Mouse (Mus musculus): ENCODE data around the gene Cib3.

Gene Cib3

GRCm38 (mm10) chr8:72210710-72211109, 1.9 kb downstream of the Cib3 start:
- no peak for DNase-seq (ENCODE audit: low read depth)

- DNase-seq (ENCODE audit: low read depth): no peak
These were observed 2.4 kb downstream of the Cib3 start for GRCm38 (mm10) chr8:72210222-72210621.

- peak; percentile 61 for DNase-seq (ENCODE audit: low read depth)
These were observed 4.1 kb downstream of the Cib3 start for GRCm38 (mm10) chr8:72208582-72208981.

GRCm38 (mm10) chr8:72197997-72198396, 14.6 kb downstream of the Cib3 start:
- no peak for DNase-seq (ENCODE audit: low read depth)

DNA sequence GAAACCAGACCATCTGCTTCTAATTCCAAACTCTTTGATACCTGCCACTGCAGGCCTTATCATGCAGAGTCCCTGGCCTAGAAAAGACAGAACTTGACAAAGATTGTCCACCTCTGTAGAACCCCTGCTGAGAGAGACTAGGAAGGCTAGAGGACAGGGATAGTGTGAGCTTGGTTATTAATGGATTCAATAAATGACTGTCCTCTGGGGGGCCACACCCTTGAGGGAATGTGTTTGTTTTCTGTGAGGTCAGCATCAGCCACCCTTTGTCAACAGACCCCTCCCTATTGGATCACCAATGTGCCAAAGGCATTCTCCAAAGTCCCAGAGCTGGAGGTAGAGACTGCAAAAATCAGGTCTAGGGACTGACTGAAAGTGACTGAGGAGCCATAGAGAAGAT, 20.6 kb downstream of the Cib3 start:
- DNase-seq (ENCODE audit: low read depth): no peak

GRCm38 (mm10) chr8:72190215-72190539, 22.5 kb downstream of the Cib3 start:
- no peak for DNase-seq (ENCODE audit: low read depth)

GRCm38 (mm10) chr8:72189417-72190214, 23.0 kb downstream of the Cib3 start, which contains the start of gene Hsh2d:
Gene Hsh2d, plus strand, starts transcription at chr8:72189638.
- DNase-seq (ENCODE audit: low read depth): no peak

DNA sequence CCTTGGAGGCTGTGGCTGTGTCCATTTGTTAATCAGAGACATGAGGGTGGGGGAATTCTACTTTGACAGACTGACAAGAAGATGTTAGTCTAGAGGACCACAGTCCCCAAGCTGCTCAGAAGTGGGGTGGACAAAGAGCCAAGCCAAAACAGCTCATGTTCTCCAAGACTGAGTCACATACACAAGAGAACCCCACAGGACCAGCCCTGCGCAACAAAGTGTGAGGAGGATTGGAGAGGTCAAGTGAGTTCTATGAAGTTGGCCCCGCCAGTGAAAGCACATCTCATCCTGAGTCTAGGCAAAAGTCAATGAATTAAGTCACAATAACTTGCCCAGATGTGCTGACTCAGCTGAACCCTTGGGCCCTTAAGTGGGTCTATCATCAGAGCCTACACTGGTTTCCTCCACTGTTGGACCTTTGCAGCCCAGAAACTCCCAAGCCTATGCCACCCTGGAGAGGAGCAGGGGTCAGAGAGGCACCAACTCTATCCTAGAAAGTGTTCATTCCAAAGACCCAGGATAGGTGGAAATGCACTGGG, 24.8 kb downstream of the Cib3 start:
- DNase-seq (ENCODE audit: low read depth): no peak

- peak; percentile 87 for DNase-seq (ENCODE audit: low read depth)
These were observed 29.0 kb downstream of the Cib3 start for GRCm38 (mm10) chr8:72183554-72184202.

DNA sequence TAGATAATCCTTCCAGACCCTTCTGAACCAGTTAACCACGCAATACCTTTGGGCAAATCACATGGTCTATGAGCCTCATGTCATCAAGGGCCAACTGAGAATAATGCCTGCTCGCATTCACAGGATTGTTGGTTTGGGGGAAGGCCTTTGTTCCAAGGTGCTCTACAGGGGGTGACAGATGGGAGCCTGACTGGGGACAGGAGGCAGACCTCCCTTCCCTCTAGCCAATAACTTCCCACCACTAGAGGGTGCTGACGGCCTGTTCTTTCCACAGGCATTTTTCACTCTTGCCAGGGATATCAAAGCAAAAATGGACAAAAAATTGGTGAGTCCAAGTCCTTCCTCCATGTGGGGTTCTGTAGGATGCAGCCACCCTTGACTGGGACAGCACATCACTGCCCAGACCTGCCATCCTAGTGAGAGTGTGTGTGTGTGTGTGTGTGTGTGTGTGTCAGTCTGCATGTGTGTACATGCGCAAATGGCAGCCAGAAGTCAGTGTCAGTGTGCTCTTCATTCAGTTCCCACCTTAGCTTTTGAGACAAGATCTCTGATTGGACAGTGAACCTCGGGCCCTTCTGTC, 35.2 kb downstream of the Cib3 start:
- DNase-seq (ENCODE audit: low read depth): peak; percentile 77

DNA sequence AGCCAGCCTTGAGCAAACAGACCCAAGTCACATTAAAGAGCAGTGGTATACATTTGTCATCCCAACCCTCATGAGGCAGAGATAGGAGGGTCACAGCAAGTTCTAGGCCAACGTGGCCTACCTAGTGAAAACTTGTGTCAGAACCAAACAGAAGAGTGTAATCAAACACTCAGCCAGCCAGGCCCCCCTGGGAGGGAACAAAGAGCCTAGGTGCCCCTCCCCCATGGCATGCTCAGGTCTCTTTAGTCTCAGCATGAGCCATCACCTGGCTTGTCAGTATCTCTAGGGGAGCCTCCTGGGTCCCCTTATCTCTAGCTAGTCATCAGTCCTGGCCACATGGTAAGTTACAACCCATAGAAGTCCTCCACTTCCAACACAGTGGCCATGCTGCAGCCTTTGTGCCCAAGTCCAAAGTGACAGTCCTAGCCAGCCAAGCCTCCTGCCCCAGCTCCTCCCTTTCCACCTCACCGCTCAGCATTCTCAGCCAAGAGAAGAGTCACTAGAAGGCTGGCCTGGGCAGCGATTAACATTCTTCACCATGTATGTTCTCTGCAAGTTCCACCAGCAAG, 42.9 kb downstream of the Cib3 start:
- no peak for DNase-seq (ENCODE audit: low read depth)

DNA sequence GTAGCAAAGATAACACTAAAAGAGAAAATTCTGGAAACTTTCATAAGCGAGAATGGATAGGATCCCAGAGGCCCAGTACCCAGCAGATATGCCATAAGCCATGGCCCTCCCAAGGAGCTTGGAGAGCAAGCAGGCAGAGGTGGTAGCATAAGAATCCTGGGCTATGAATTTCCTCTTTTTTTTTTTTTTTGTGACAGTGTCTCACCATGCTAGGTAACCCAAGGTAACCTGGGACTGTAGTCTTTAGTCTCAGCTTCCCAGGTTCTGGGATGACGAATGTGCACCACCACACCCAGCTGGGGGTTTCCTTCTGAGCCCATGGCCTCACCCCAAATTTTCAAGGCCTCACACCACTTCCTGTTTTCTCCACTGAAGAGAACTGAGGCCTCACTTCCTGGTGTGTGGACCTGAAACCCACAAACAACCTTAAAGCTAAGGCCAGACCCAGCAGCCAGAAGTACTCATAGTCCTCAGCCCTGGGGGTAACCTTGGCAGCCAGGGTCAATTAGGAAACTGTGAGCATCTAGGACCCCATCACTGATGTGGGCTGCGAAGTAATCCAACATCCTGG, 43.5 kb downstream of the Cib3 start:
- DNase-seq (ENCODE audit: low read depth): peak; percentile 85

GRCm38 (mm10) chr8:72162821-72163220, 49.8 kb downstream of the Cib3 start:
- no peak for DNase-seq (ENCODE audit: low read depth)

DNA sequence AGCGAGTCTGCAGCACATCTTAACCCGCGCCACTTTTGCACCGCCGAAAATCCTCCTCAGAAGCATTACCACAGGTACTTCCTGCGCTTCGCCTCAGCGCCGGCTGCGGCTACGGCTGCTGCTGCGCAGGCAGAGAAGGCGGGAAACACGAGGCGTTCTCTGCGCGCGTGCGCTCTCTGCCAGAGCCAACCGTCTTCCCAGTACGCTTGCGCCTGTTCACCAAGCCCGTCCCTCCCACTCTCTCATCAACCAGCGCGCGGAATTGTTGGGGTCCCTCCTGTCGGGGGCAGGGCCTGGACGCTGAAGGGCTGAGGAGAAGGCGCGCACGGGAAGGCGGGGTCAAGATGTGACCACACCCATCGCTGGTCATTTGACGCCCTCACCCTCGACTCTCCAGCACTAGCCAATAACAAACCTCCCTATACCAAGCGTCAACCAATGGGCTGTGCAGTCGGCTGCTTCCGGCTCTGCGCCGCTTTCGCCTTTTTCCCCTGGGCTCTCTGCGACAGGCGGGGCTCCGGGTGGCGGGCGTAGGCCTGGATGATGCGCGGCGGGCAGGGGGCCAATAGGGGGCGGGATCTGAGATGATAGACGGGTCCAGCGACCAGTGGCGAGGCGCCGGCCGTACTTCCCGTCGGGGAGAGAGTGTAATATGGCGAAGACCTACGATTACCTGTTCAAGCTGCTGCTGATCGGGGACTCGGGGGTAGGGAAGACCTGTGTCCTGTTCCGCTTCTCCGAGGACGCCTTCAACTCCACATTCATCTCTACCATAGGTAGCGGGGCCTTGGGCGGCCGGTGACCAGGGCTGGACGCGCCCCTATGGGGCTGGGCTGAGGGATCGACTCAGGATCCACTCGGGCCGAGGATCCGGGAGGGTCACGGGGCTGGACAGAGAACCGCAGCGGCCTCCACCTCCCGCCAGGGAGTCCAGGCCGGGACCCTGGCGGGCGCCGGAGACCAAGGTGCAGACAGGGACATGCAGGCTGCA, 51.6 kb downstream of the Cib3 start, which contains the start of gene Rab8a:
Rab8a (plus strand) TSS at position 494 of the 991 bp plus-strand sequence.
- peak; percentile 100 for DNase-seq (ENCODE audit: low read depth)

DNA sequence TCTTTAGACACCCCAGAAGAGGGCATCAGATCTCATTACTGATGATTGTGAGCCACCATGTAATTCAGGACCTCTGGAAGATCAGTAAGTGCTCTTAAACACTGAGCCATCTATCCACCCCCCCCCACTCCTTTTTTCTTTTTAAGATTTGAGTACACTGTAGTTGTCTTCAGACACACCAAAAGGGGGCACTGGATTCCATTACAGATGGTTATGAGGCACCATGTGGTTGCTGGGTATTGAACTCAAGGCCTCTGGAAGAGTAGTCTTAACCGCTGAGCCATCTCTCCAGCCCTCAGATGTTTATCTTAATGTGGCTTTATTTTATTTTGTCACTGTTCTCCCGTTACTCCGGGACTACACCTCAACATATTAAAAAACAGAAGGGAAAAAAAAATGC, 52.6 kb downstream of the Cib3 start:
- DNase-seq (ENCODE audit: low read depth): peak; percentile 76

DNA sequence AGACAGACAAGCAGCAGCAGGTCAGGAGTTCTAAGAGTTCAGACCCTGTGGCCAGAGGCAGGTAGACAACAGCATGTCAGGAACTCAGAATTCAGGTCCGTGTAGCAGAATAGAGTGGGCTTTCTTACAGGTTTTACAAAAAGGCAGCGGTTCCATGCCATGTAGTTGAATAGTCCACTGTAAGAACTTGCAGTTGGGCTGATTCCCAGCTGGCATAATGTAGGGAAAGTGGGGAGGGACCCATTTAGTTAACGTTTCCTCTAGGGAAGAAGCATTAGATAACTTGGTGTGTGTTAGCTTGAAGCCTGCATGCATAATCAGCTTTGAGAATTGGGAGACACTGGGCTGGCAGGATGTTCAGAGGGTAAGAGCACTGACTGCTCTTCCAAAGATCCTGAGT, 53.9 kb downstream of the Cib3 start:
- no peak for DNase-seq (ENCODE audit: low read depth)

DNA sequence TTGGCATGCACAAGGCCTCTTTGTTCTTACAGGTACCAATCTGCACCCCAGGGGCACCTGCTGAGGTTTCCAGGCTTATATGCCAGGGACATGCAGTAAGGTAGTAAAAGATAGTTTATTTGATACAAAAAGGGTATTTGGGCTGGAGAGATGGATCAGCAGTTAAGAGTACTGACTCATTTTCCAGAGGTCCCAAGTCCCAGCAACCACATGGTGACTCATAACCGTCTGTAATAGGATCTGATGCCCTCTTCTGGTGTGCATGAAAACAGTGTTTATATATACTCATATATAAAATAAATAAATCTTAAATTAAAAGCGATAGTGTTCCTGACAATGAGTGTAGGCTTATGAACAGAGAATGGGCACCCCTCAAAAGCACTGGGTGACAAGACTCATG, 54.5 kb downstream of the Cib3 start:
- DNase-seq (ENCODE audit: low read depth): peak; percentile 78
